Mouse (Mus musculus) CH12.LX (cell line): ENCODE results near the gene Mgrn1. TPM values are rescaled to one million over a fixed set of nuclear protein-coding genes. Genes with fewer than 3 reads are reported as not detected.

Experiments used
- DNase-seq: peaks from one replicate; pipeline ENCODE4 v3.0.0-alpha.2; 2013; ENCODE audit errors: extremely low read depth
- H3K27ac ChIP-seq: 2 replicates; pipeline ENCODE4 v1.5.1; 2012; ENCODE audit warnings: low read depth, mild to moderate bottlenecking, control low read depth, moderate library complexity; ENCODE audit not compliant: insufficient read depth
- H3K27me3 ChIP-seq: replicated peaks from 2 replicates; pipeline ENCODE3; 2012; ENCODE audit warnings: inconsistent platforms
- H3K36me3 ChIP-seq, 2 experiments: replicated peaks in 1 of 2; 2 replicates each; pipeline versions ENCODE3 to v1.6.1; 2012; ENCODE audit warnings: inconsistent platforms in 1 of 2, low read length in 1 of 2, mild to moderate bottlenecking in 1 of 2, mixed read lengths in 1 of 2, moderate library complexity in 1 of 2; ENCODE audit not compliant: control insufficient read depth in 1 of 2, insufficient read depth in 1 of 2
- H3K4me1 ChIP-seq, 2 experiments: 2 replicates each; pipeline ENCODE4 v1.6.1; 2012; ENCODE audit warnings: inconsistent platforms in 1 of 2, moderate library complexity in 1 of 2; ENCODE audit not compliant: insufficient read depth in 2 of 2, control insufficient read depth in 1 of 2
- H3K4me2 ChIP-seq: 2 replicates; pipeline ENCODE4 v1.6.1; 2012; ENCODE audit warnings: low read depth, mild to moderate bottlenecking, control low read depth; ENCODE audit not compliant: poor library complexity, insufficient read depth, severe bottlenecking
- H3K4me3 ChIP-seq, 3 experiments: fragments of 150-350 bp in 1 of 3; sonication (generic) in 1 of 3; replicated peaks in 1 of 3; 2 replicates each; pipeline versions ENCODE3 to v1.5.1; 2011 to 2012; ENCODE audit warnings: low read depth in 2 of 3, low read length in 2 of 3, mild to moderate bottlenecking in 2 of 3, moderate library complexity in 2 of 3, control low read depth in 1 of 3, improper control_type of control experiment in 1 of 3, inconsistent platforms in 1 of 3, mixed read lengths in 1 of 3; ENCODE audit not compliant: poor library complexity in 1 of 3
- H3K79me2 ChIP-seq: replicated peaks from 2 replicates; pipeline ENCODE4 v1.6.1; 2012; ENCODE audit warnings: mild to moderate bottlenecking, moderate library complexity; ENCODE audit not compliant: control insufficient read depth, poor library complexity, insufficient read depth, severe bottlenecking; ENCODE audit errors: extremely low read depth
- H3K9ac ChIP-seq: 2 replicates; pipeline ENCODE4 v1.6.1; 2012; ENCODE audit warnings: low read depth, mild to moderate bottlenecking, control low read depth, moderate library complexity; ENCODE audit not compliant: insufficient read depth
- H3K9me3 ChIP-seq: replicated peaks from 2 replicates; pipeline ENCODE3; 2012; ENCODE audit warnings: low read length, inconsistent platforms, mixed read lengths
- BHLHE40 ChIP-seq: IDR thresholded peaks from 2 replicates; pipeline ENCODE4 v1.6.1; 2011; ENCODE audit warnings: mild to moderate bottlenecking, low read depth, low read length, improper control_type of control experiment
- CHD1 ChIP-seq: IDR thresholded peaks from 2 replicates; pipeline ENCODE4 v1.6.1; 2012; ENCODE audit warnings: low read depth, low read length, improper control_type of control experiment, inconsistent platforms
- CHD2 ChIP-seq: IDR thresholded peaks from 2 replicates; pipeline ENCODE4 v1.6.1; 2011; ENCODE audit warnings: low read length, improper control_type of control experiment
- E2F4 ChIP-seq: IDR thresholded peaks from 2 replicates; pipeline ENCODE4 v1.6.1; 2011; ENCODE audit warnings: low read depth, low read length, improper control_type of control experiment; ENCODE audit not compliant: insufficient replicate concordance
- EP300 ChIP-seq: IDR thresholded peaks from 2 replicates; pipeline ENCODE4 v1.6.1; 2011; ENCODE audit warnings: low read length, improper control_type of control experiment
- IRF4 ChIP-seq: IDR thresholded peaks from 2 replicates; pipeline ENCODE4 v1.6.1; 2014; ENCODE audit warnings: low read depth, mild to moderate bottlenecking, inconsistent platforms, low read length, improper control_type of control experiment
- JUN ChIP-seq: IDR thresholded peaks from 2 replicates; pipeline ENCODE4 v1.6.1; 2011; ENCODE audit warnings: low read depth, mild to moderate bottlenecking, low read length, improper control_type of control experiment, moderate library complexity; ENCODE audit not compliant: insufficient read depth
- MAFK ChIP-seq: IDR thresholded peaks from 2 replicates; pipeline ENCODE4 v1.6.1; 2011; ENCODE audit warnings: low read length, improper control_type of control experiment; ENCODE audit not compliant: insufficient replicate concordance
- MAX ChIP-seq: IDR thresholded peaks from 2 replicates; pipeline ENCODE4 v1.6.1; 2011; ENCODE audit warnings: low read length, improper control_type of control experiment
- MAZ ChIP-seq: IDR thresholded peaks from 2 replicates; pipeline ENCODE4 v1.6.1; 2012; ENCODE audit warnings: low read depth, mild to moderate bottlenecking, inconsistent platforms, low read length, improper control_type of control experiment, moderate library complexity
- MEF2A ChIP-seq: IDR thresholded peaks from 2 replicates; pipeline ENCODE4 v1.6.1; 2014; ENCODE audit warnings: low read depth, mild to moderate bottlenecking, inconsistent platforms, low read length, improper control_type of control experiment, borderline replicate concordance
- MYC ChIP-seq: IDR thresholded peaks from 2 replicates; pipeline ENCODE4 v1.6.1; 2011; ENCODE audit warnings: low read depth, mild to moderate bottlenecking, improper control_type of control experiment, low read length
- NELFE ChIP-seq: IDR thresholded peaks from 2 replicates; pipeline ENCODE4 v1.6.1; 2011; ENCODE audit warnings: low read depth, low read length, improper control_type of control experiment
- PAX5 ChIP-seq: IDR thresholded peaks from 2 replicates; pipeline ENCODE4 v1.6.1; 2012; ENCODE audit warnings: low read length, inconsistent platforms, mixed read lengths
- POLR2AphosphoS2 ChIP-seq: IDR thresholded peaks from 2 replicates; pipeline ENCODE4 v1.6.1; 2011; ENCODE audit warnings: low read depth, low read length, improper control_type of control experiment
- RCOR1 ChIP-seq: conservative IDR thresholded peaks from 2 replicates; pipeline ENCODE4 v1.6.1; 2012; ENCODE audit warnings: low read depth, mild to moderate bottlenecking, inconsistent platforms, low read length, improper control_type of control experiment
- SMC3 ChIP-seq: IDR thresholded peaks from 2 replicates; pipeline ENCODE4 v1.6.1; 2011; ENCODE audit warnings: low read depth, low read length, improper control_type of control experiment
- TBP ChIP-seq: conservative IDR thresholded peaks from 2 replicates; pipeline ENCODE4 v1.6.1; 2011; ENCODE audit warnings: low read depth, low read length, improper control_type of control experiment
- USF1 ChIP-seq: IDR thresholded peaks from 2 replicates; pipeline ENCODE4 v1.6.1; 2014; ENCODE audit warnings: low read depth, mild to moderate bottlenecking, inconsistent platforms, low read length, improper control_type of control experiment
- USF2 ChIP-seq: conservative IDR thresholded peaks from 2 replicates; pipeline ENCODE4 v1.6.1; 2011; ENCODE audit warnings: low read depth, low read length, improper control_type of control experiment
- ZC3H11A ChIP-seq: IDR thresholded peaks from 2 replicates; pipeline ENCODE4 v1.6.1; 2012; ENCODE audit warnings: low read depth, mild to moderate bottlenecking, inconsistent platforms, low read length, improper control_type of control experiment
- ZNF384 ChIP-seq: IDR thresholded peaks from 2 replicates; pipeline ENCODE4 v1.6.1; 2012; ENCODE audit warnings: low read depth, low read length, improper control_type of control experiment, inconsistent platforms
- dilution Hi-C: fragments of 300-500 bp; cut with MboI; formaldehyde crosslinking; loops from 2 replicates; pipeline ENCODE4 v1.14.3; 2020; ENCODE audit warnings: low sequenced_read_pairs; ENCODE audit not compliant: extremely low pct_unique_long_range_greater_than_20kb, extremely low pct_ligation_motif_present
- in situ Hi-C: fragments of 300-500 bp; cut with MboI; formaldehyde crosslinking; loops from 3 replicates; pipeline ENCODE4 v1.14.3; 2019; ENCODE audit warnings: low sequenced_read_pairs, low pct_ligation_motif_present, low pct_unique_long_range_greater_than_20kb, mixed read lengths
- polyA plus RNA-seq: library from polyadenylated mRNA; unstranded; fragments of >175 nt; gene quantifications from 2 replicates; pipeline ENCODE4 v1.2.1, GENCODE M21; 2012; ENCODE audit warnings: low read depth; ENCODE audit not compliant: insufficient read length
- total RNA-seq, 2 experiments: library from RNA; depleted of rRNA; stranded (reverse); fragments of 300-350 nt in 1 of 2; fragments of >200 nt in 1 of 2; gene quantifications; 2 replicates each; pipeline ENCODE4 v1.2.3; 2012 to 2014

Gene Mgrn1
- total and polyA plus RNA-seq, 3 experiments, result 11.7 to 16.9 (median 12.9) TPM

- TF ChIP-seq JUN (no peak), NELFE (no peak; the same call in 1 of the 2 replicates), TBP (no peak), IRF4 (peak; percentile 62; the same call in 1 of the 2 replicates), MAZ (peak; percentile 90; the same call in 1 of the 2 replicates), PAX5 (no peak), EP300 (no peak), POLR2AphosphoS2 (no peak), CHD1 (0 out of 2 replicates have a peak, but pooled peaks have one; percentile 34)
These were observed 23.1 kb upstream of the Mgrn1 start (continued) for GRCm38 (mm10) chr16:4862863-4863483.

- H3K79me2 ChIP-seq, result no peaks in the 10 kb centered on the region
- H3K4me1 ChIP-seq, result peaks cover 11 to 39% of the 10 kb centered on the region in 2 experiments
- H3K4me3 ChIP-seq, result no peak overlapping the region
- H3K9me3 ChIP-seq, result no peaks in the 10 kb centered on the region
- peak overlapping the region; percentile 14; the same call in 1 of the 2 replicates for H3K4me2 ChIP-seq
- dilution Hi-C loops (no loop called here), in situ Hi-C loops (loop anchor here (25.0 kb wide), 1 partner anchor 101 kb away; no protein-coding TSS in a partner anchor)
- no peaks in the 10 kb centered on the region for H3K27me3 ChIP-seq
- DNase-seq, result no peak
- no peak overlapping the region for H3K9ac ChIP-seq
- TF ChIP-seq ZNF384, result no peak
- no peak for TF ChIP-seq E2F4
- no peak for TF ChIP-seq RCOR1
- TF ChIP-seq CHD2, result no peak
- no peak for TF ChIP-seq USF1
- TF ChIP-seq SMC3, result no peak
- no peak for TF ChIP-seq MYC
- TF ChIP-seq ZC3H11A, result no peak
- H3K27ac ChIP-seq, result no peak overlapping the region
- H3K36me3 ChIP-seq, result peaks cover 0 to 6% of the 10 kb centered on the region in 2 experiments
These were observed 22.3 kb upstream of the Mgrn1 start for GRCm38 (mm10) chr16:4863742-4864141.

- Histone ChIP-seq H3K36me3 (peaks cover 4 to 29% of the 10 kb centered on the region in 2 experiments), H3K4me3 (no peak overlapping the region), H3K27ac (no peak overlapping the region), H3K9ac (no peak overlapping the region), H3K9me3 (no peaks in the 10 kb centered on the region), H3K27me3 (no peaks in the 10 kb centered on the region), H3K79me2 (no peaks in the 10 kb centered on the region), H3K4me1 (peaks cover 11 to 39% of the 10 kb centered on the region in 2 experiments), H3K4me2 (no peak overlapping the region)
- in situ Hi-C loops (loop anchor here (25.0 kb wide), 1 partner anchor 104 kb away; no protein-coding TSS in a partner anchor), dilution Hi-C loops (no loop called here)
- TF ChIP-seq ZC3H11A (no peak), MEF2A (no peak), MAX (no peak), USF2 (no peak), POLR2AphosphoS2 (no peak), SMC3 (no peak), BHLHE40 (no peak), MAFK (no peak), PAX5 (no peak), ZNF384 (no peak)
- no peak for DNase-seq
These were observed 19.9 kb upstream of the Mgrn1 start for GRCm38 (mm10) chr16:4866101-4866695.
